Mouse (Mus musculus) cerebral cortex, adult 2 months (tissue): ENCODE measurements around the gene Hbq1b.

Experiments
- WGBS: fragments of 180-500 bp; shearing (Covaris S2); methylation state at CpG from one replicate; pipeline ENCODE4 v1.1.7; 2018; 5-methylcytosine and 5-hydroxymethylcytosine counted together

Hbq1b gene

GRCm38 (mm10) chr11:32286695-32287492 is at the start of gene Hbq1b:
TSS of gene Hbq1b (plus strand) at chr11:32286965.
- WGBS: 16% methylated on average over 31 of the region's 33 CpGs

- WGBS: 71% methylated on average over 3 of the region's 3 CpGs
Measured at GRCm38 (mm10) chr11:32237411-32237795, 49.4 kb upstream of the Hbq1b start.

- 12% methylated on average over 5 of the region's 5 CpGs for WGBS
Measured at GRCm38 (mm10) chr11:32238093-32238860, 48.5 kb upstream of the Hbq1b start.

- 80% methylated on average over 3 of the region's 3 CpGs for WGBS
Measured at GRCm38 (mm10) chr11:32242209-32242608, 44.6 kb upstream of the Hbq1b start.

GRCm38 (mm10) chr11:32243205-32243955 is 43.4 kb upstream of the Hbq1b start:
- 37% methylated on average over 7 of the region's 7 CpGs for WGBS

GRCm38 (mm10) chr11:32244064-32244463 is 42.7 kb upstream of the Hbq1b start:
- WGBS: 25% methylated on average over 3 of the region's 3 CpGs

- WGBS: 76% methylated on average over 1 of the region's 1 CpGs
Measured at GRCm38 (mm10) chr11:32244617-32245016, 42.1 kb upstream of the Hbq1b start.

- 73% methylated on average over 6 of the region's 6 CpGs for WGBS
Measured at GRCm38 (mm10) chr11:32245614-32246013, 41.2 kb upstream of the Hbq1b start.

GRCm38 (mm10) chr11:32248350-32248749 is 38.4 kb upstream of the Hbq1b start:
- WGBS: 66% methylated on average over 3 of the region's 3 CpGs

GRCm38 (mm10) chr11:32250880-32251763 is 35.6 kb upstream of the Hbq1b start:
- 68% methylated on average over 8 of the region's 8 CpGs for WGBS

GRCm38 (mm10) chr11:32253121-32253520 is 33.6 kb upstream of the Hbq1b start:
- WGBS: 100% methylated on average over 1 of the region's 1 CpGs

GRCm38 (mm10) chr11:32256146-32256545 is 30.6 kb upstream of the Hbq1b start:
- 98% methylated on average over 1 of the region's 1 CpGs for WGBS

GRCm38 (mm10) chr11:32256566-32256965 is 30.2 kb upstream of the Hbq1b start:
- 91% methylated on average over 3 of the region's 3 CpGs for WGBS

- 92% methylated on average over 10 of the region's 10 CpGs for WGBS
Measured at GRCm38 (mm10) chr11:32262674-32263415, 23.9 kb upstream of the Hbq1b start.

GRCm38 (mm10) chr11:32265117-32265738 is 21.5 kb upstream of the Hbq1b start:
- WGBS: 83% methylated on average over 3 of the region's 3 CpGs

- 87% methylated on average over 6 of the region's 6 CpGs for WGBS
Measured at GRCm38 (mm10) chr11:32266194-32266593, 20.6 kb upstream of the Hbq1b start.

GRCm38 (mm10) chr11:32266776-32267175 is 20.0 kb upstream of the Hbq1b start:
- 15% methylated on average over 6 of the region's 6 CpGs for WGBS

GRCm38 (mm10) chr11:32267188-32267884 is 19.4 kb upstream of the Hbq1b start, which contains the start of gene Nprl3:
TSS of gene Nprl3 (minus strand) at chr11:32267707.
- under 1% methylated on average over 54 of the region's 54 CpGs for WGBS

GRCm38 (mm10) chr11:32267964-32268363 is 18.8 kb upstream of the Hbq1b start:
- 22% methylated on average over 5 of the region's 5 CpGs for WGBS
